Mouse (Mus musculus): Measurements from ENCODE around the gene Babam1.
"Not testable (repeated sequence)": the region's sequence is repeated elsewhere in the genome, so short reads cannot be mapped to it uniquely, and the experiment has no call there.

The Babam1 gene

GRCm38 (mm10) chr8:71406099-71407015, 9.7 kb downstream of the Babam1 start:
- peak; percentile 85 to 86 for DNase-seq

GRCm38 (mm10) chr8:71407441-71407840, 10.8 kb downstream of the Babam1 start:
- DNase-seq, result no peak

- no peak for DNase-seq
Measured at GRCm38 (mm10) chr8:71408231-71408630, 11.6 kb downstream of the Babam1 start.

GRCm38 (mm10) chr8:71411535-71412273, 15.0 kb downstream of the Babam1 start:
- no peak for DNase-seq

- DNase-seq, result no peak
Measured at GRCm38 (mm10) chr8:71422121-71422520, 25.5 kb downstream of the Babam1 start.

GRCm38 (mm10) chr8:71432935-71433334, 36.3 kb downstream of the Babam1 start:
- DNase-seq, result not testable (repeated sequence)

GRCm38 (mm10) chr8:71437041-71437440, 40.4 kb downstream of the Babam1 start:
- no peak for DNase-seq

GRCm38 (mm10) chr8:71441404-71441803, 44.7 kb downstream of the Babam1 start:
- DNase-seq, result peak in 1 of 2 experiments; percentile 65

GRCm38 (mm10) chr8:71445096-71445495, 48.4 kb downstream of the Babam1 start:
- no peak for DNase-seq

GRCm38 (mm10) chr8:71451337-71451736, 54.7 kb downstream of the Babam1 start:
- no peak for DNase-seq

GRCm38 (mm10) chr8:71451777-71452176, 55.1 kb downstream of the Babam1 start:
- peak; percentile 3 to 15 for DNase-seq

GRCm38 (mm10) chr8:71452669-71453068, 56.0 kb downstream of the Babam1 start:
- DNase-seq, result peak in 1 of 2 experiments; percentile 37
